Mouse (Mus musculus): ENCODE data around the gene Oasl1.

GRCm38 (mm10) chr5:114933206-114933605, 10.2 kb downstream of the Oasl1 start:
- no peak for TF ChIP-seq CTCF (IDR thresholded peaks at IDR 0.05; ENCODE audit: low read depth, low read length)
- no peak for TF ChIP-seq POLR2A (IDR thresholded peaks at IDR 0.05; ENCODE audit: extremely low read depth, insufficient read depth, low read length)

Measured in liver, adult 2 months (tissue).